21 mouse cellular contexts compared by ENCODE assay signal in genomic region chr11:36553286-36553685, GRCm38 (mm10).
DNase-seq lines count a peak whose midpoint lies in the region; ATAC-seq and TF ChIP-seq lines count a peak whose summit lies in the region.
"Had no signal": no experiment of that assay in that cellular context is flagged by ENCODE, and none has a peak within 500 bp of the region (broad histone marks: within the 10 kb centered on the region; RNA-seq: fewer than 3 reads in every experiment).

No protein-coding gene starts in this region.

- TF ChIP-seq CTCF in forebrain, postnatal 0 days (IDR thresholded peaks at IDR 0.05; ENCODE audit: low read depth) = no peak

- H3K9me3 ChIP-seq in forebrain, embryonic 13.5 days (replicated peaks) = no peaks in the 10 kb centered on the region
- no peaks in the 10 kb centered on the region for H3K9me3 ChIP-seq in forebrain, postnatal 0 days (ENCODE audit: low read length)
- H3K9me3 ChIP-seq in forebrain, embryonic 14.5 days (replicated peaks; ENCODE audit: control insufficient read depth, low read length) = no peaks in the 10 kb centered on the region
- H3K9me3 ChIP-seq in midbrain, embryonic 14.5 days (ENCODE audit: control insufficient read depth, low read length) = no peaks in the 10 kb centered on the region
- H3K9me3 ChIP-seq in liver, embryonic 11.5 days (ENCODE audit: control insufficient read depth, low read length) = no peaks in the 10 kb centered on the region
- H3K9me3 ChIP-seq: embryonic facial prominence, embryonic 15.5 days; stomach, embryonic 15.5 days had no signal

- 0 out of 2 replicates have a peak overlapping the region, but pooled peaks have one; percentile 15 for H3K27ac ChIP-seq in forebrain, embryonic 13.5 days
- H3K27ac ChIP-seq in forebrain, postnatal 0 days (ENCODE audit: low read depth, low read length) = no peak overlapping the region
- H3K27ac ChIP-seq in forebrain, embryonic 14.5 days (ENCODE audit: low read depth, low read length) = no peak overlapping the region; the same call in 1 of the 2 replicates
- H3K27ac ChIP-seq in midbrain, embryonic 14.5 days (replicated peaks; ENCODE audit: low read depth, low read length) = no peak overlapping the region
- no peak overlapping the region for H3K27ac ChIP-seq in liver, embryonic 11.5 days (ENCODE audit: low read depth, low read length)
- H3K27ac ChIP-seq: embryonic facial prominence, embryonic 15.5 days; stomach, embryonic 15.5 days had no signal

- ATAC-seq in forebrain, embryonic 13.5 days = 0 out of 2 replicates have a peak, but pooled peaks have one; percentile 33
- no peak; the same call in 1 of the 2 replicates for ATAC-seq in forebrain, postnatal 0 days
- peak; percentile 59 for ATAC-seq in forebrain, embryonic 14.5 days
- ATAC-seq in midbrain, embryonic 14.5 days (ENCODE audit: low FRiP score, low TSS enrichment) = no peak
- ATAC-seq in liver, embryonic 11.5 days (replicated peaks; ENCODE audit: low FRiP score) = no peak

- H3K36me3 ChIP-seq in forebrain, embryonic 13.5 days (ENCODE audit: poor library complexity, severe bottlenecking) = no peaks in the 10 kb centered on the region
- H3K36me3 ChIP-seq in forebrain, postnatal 0 days (ENCODE audit: insufficient read depth) = no peaks in the 10 kb centered on the region
- H3K36me3 ChIP-seq in forebrain, embryonic 14.5 days (ENCODE audit: control insufficient read depth, insufficient read depth, low read length) = no peaks in the 10 kb centered on the region
- H3K36me3 ChIP-seq in midbrain, embryonic 14.5 days (ENCODE audit: control insufficient read depth, insufficient read depth, low read length) = no peaks in the 10 kb centered on the region
- H3K36me3 ChIP-seq in liver, embryonic 11.5 days (ENCODE audit: control insufficient read depth, insufficient read depth, low read length) = no peaks in the 10 kb centered on the region
- H3K36me3 ChIP-seq: embryonic facial prominence, embryonic 15.5 days; stomach, embryonic 15.5 days had no signal

- no peak for DNase-seq in forebrain, postnatal 0 days
- peak; percentile 39 for DNase-seq in ES-CJ7 (ENCODE audit: low read depth, low spot score)
- DNase-seq in forebrain, embryonic 14.5 days (ENCODE audit: low spot score) = peak; percentile 59
- DNase-seq in midbrain, embryonic 14.5 days = peak; percentile 21
- no peak for DNase-seq in liver, embryonic 11.5 days (ENCODE audit: low spot score)
- no peak for DNase-seq in cerebellum, adult 8-10 months
- DNase-seq in right cerebral cortex, postnatal 36 days (ENCODE audit: low spot score in 2 of 2) = no peak
- DNase-seq: adrenal gland, postnatal 14 days; cerebellum, adult 11 months; cerebellum, postnatal 25 days; embryo, embryonic 11 days; heart, postnatal 10 days; kidney, adult 2 months; kidney, postnatal 25 days; lung, postnatal 10 days; right cerebral cortex, postnatal 25 days; thymus, adult 2 months had no signal

- no peaks in the 10 kb centered on the region for H3K27me3 ChIP-seq in forebrain, embryonic 13.5 days
- H3K27me3 ChIP-seq in forebrain, postnatal 0 days (ENCODE audit: insufficient read depth, low read length) = no peaks in the 10 kb centered on the region
- H3K27me3 ChIP-seq in forebrain, embryonic 14.5 days (replicated peaks; ENCODE audit: control insufficient read depth, insufficient read depth, low read length) = no peaks in the 10 kb centered on the region
- no peaks in the 10 kb centered on the region for H3K27me3 ChIP-seq in midbrain, embryonic 14.5 days (ENCODE audit: control insufficient read depth, insufficient read depth, low read length)
- no peaks in the 10 kb centered on the region for H3K27me3 ChIP-seq in liver, embryonic 11.5 days (replicated peaks; ENCODE audit: control insufficient read depth, insufficient read depth, low read length)
- H3K27me3 ChIP-seq: embryonic facial prominence, embryonic 15.5 days; stomach, embryonic 15.5 days had no signal

- H3K9ac ChIP-seq in forebrain, embryonic 13.5 days = no peak overlapping the region
- no peak overlapping the region for H3K9ac ChIP-seq in forebrain, postnatal 0 days
- no peak overlapping the region for H3K9ac ChIP-seq in forebrain, embryonic 14.5 days (ENCODE audit: low read length)
- H3K9ac ChIP-seq in midbrain, embryonic 14.5 days (replicated peaks; ENCODE audit: low read length) = no peak overlapping the region
- H3K9ac ChIP-seq in liver, embryonic 11.5 days (ENCODE audit: low read depth, low read length) = no peak overlapping the region
- H3K9ac ChIP-seq: embryonic facial prominence, embryonic 15.5 days; stomach, embryonic 15.5 days had no signal

- H3K4me1 ChIP-seq in forebrain, embryonic 13.5 days = peaks cover 41% of the 10 kb centered on the region
- H3K4me1 ChIP-seq in forebrain, postnatal 0 days (ENCODE audit: insufficient read depth) = no peaks in the 10 kb centered on the region
- H3K4me1 ChIP-seq in forebrain, embryonic 14.5 days (ENCODE audit: control insufficient read depth, insufficient read depth, low read length) = peaks cover 19% of the 10 kb centered on the region; the same call in 1 of the 2 replicates
- H3K4me1 ChIP-seq in midbrain, embryonic 14.5 days (ENCODE audit: control insufficient read depth, insufficient read depth, low read length) = peaks cover 30% of the 10 kb centered on the region
- H3K4me1 ChIP-seq in liver, embryonic 11.5 days (replicated peaks; ENCODE audit: control insufficient read depth, insufficient read depth, low read length) = no peaks in the 10 kb centered on the region
- H3K4me1 ChIP-seq: stomach, embryonic 15.5 days had no signal

- no peak overlapping the region for H3K4me3 ChIP-seq in forebrain, embryonic 13.5 days
- H3K4me3 ChIP-seq in forebrain, postnatal 0 days (ENCODE audit: low read depth, low read length) = no peak overlapping the region
- H3K4me3 ChIP-seq in forebrain, embryonic 14.5 days (ENCODE audit: low read depth, low read length) = no peak overlapping the region
- H3K4me3 ChIP-seq in midbrain, embryonic 14.5 days (replicated peaks; ENCODE audit: low read depth, low read length) = no peak overlapping the region
- H3K4me3 ChIP-seq in liver, embryonic 11.5 days (ENCODE audit: low read depth, low read length) = no peak overlapping the region
- H3K4me3 ChIP-seq: embryonic facial prominence, embryonic 15.5 days; stomach, embryonic 15.5 days had no signal

- WGBS in forebrain, embryonic 13.5 days = 11% methylated on average over 5 of the region's 5 CpGs
- WGBS in forebrain, postnatal 0 days = 19% methylated on average over 5 of the region's 5 CpGs
- 11% methylated on average over 5 of the region's 5 CpGs for WGBS in forebrain, embryonic 14.5 days
- WGBS in midbrain, embryonic 14.5 days = 20% methylated on average over 5 of the region's 5 CpGs
- WGBS in liver, embryonic 11.5 days = 68% methylated on average over 5 of the region's 5 CpGs

- no peak overlapping the region for H3K4me2 ChIP-seq in forebrain, embryonic 13.5 days
- no peak overlapping the region for H3K4me2 ChIP-seq in forebrain, postnatal 0 days (ENCODE audit: low read depth)
- no peak overlapping the region for H3K4me2 ChIP-seq in forebrain, embryonic 14.5 days (ENCODE audit: low read length)
- no peak overlapping the region for H3K4me2 ChIP-seq in midbrain, embryonic 14.5 days (ENCODE audit: low read length)
- H3K4me2 ChIP-seq in liver, embryonic 11.5 days = no peak overlapping the region
- H3K4me2 ChIP-seq: embryonic facial prominence, embryonic 15.5 days; heart, embryonic 11.5 days; stomach, embryonic 15.5 days had no signal

Comparison
In these comparisons a context has a peak if more than half of its experiments do, and no peak if none do; other contexts are left out.
1. ATAC-seq: peak in forebrain, embryonic 13.5 days (single experiment) and forebrain, embryonic 14.5 days (single experiment); none in forebrain, postnatal 0 days (single experiment), midbrain, embryonic 14.5 days (single experiment) and liver, embryonic 11.5 days (single experiment).
2. DNase-seq: peak in ES-CJ7 (single experiment), forebrain, embryonic 14.5 days (single experiment) and midbrain, embryonic 14.5 days (single experiment); none in forebrain, postnatal 0 days (single experiment), liver, embryonic 11.5 days (single experiment), cerebellum, adult 8-10 months (single experiment) and right cerebral cortex, postnatal 36 days (0 of 2).